13 mouse cellular contexts compared by ENCODE assay signal in genomic region chr3:100482324-100482911, GRCm38 (mm10). TPM values are rescaled to one million over a fixed set of nuclear protein-coding genes. Genes with fewer than 3 reads are reported as not detected.
DNase-seq lines count a peak whose midpoint lies in the region; ATAC-seq and TF ChIP-seq lines count a peak whose summit lies in the region.
"Had no signal": no experiment of that assay in that cellular context is flagged by ENCODE, and none has a peak within 500 bp of the region (broad histone marks: within the 10 kb centered on the region; RNA-seq: fewer than 3 reads in every experiment).

No protein-coding gene starts in this region.

- H3K36me3 ChIP-seq in lung, embryonic 15.5 days, result no peaks in the 10 kb centered on the region
- peaks cover 18% of the 10 kb centered on the region for H3K36me3 ChIP-seq in liver, embryonic 14.5 days (replicated peaks; ENCODE audit: control insufficient read depth, insufficient read depth, low read depth)
- H3K36me3 ChIP-seq: heart, embryonic 15.5 days had no signal

- no peak overlapping the region for H3K4me3 ChIP-seq in lung, embryonic 15.5 days
- peak overlapping the region; percentile 53 to 95 for H3K4me3 ChIP-seq in liver, embryonic 14.5 days (ENCODE audit: insufficient read depth in 1 of 2, low read depth in 2 of 2, low read length in 2 of 2)
- H3K4me3 ChIP-seq: forebrain, embryonic 13.5 days; heart, embryonic 15.5 days; myocyte had no signal

- no peak overlapping the region for H3K27ac ChIP-seq in lung, embryonic 15.5 days
- H3K27ac ChIP-seq in liver, embryonic 14.5 days, result peak overlapping the region; percentile 95
- H3K27ac ChIP-seq: forebrain, embryonic 13.5 days; heart, embryonic 15.5 days had no signal

- DNase-seq in lung, postnatal 25 days (ENCODE audit: low spot score), result no peak
- DNase-seq in c-Kit-negative CD71-positive TER-119-positive erythroid progenitor cells, embryonic 14.5 days (ENCODE audit: low read depth, low spot score), result peak; percentile 84
- peak; percentile 86 to 91 (median 89) for DNase-seq in liver, embryonic 14.5 days (ENCODE audit: low read depth in 3 of 3, low spot score in 3 of 3)
- DNase-seq in spleen, postnatal 36 days (ENCODE audit: low spot score in 2 of 2), result peak; percentile 54 to 76
- DNase-seq in frontal cortex, postnatal 36 days (ENCODE audit: low spot score in 2 of 2), result no peak
- no peak for DNase-seq in B cell, adult 2 months
- DNase-seq in right cerebral cortex, postnatal 14 days, result no peak
- DNase-seq: kidney, adult 8-10 months; thymus, postnatal 25 days had no signal

- H3K9me3 ChIP-seq in lung, embryonic 15.5 days, result no peaks in the 10 kb centered on the region
- H3K9me3 ChIP-seq in liver, embryonic 14.5 days (ENCODE audit: control insufficient read depth, low read length), result no peaks in the 10 kb centered on the region
- H3K9me3 ChIP-seq: forebrain, embryonic 13.5 days; heart, embryonic 15.5 days had no signal

- 43% methylated on average over 7 of the region's 7 CpGs for WGBS in lung, embryonic 15.5 days
- WGBS in liver, embryonic 14.5 days (ENCODE audit: insufficient replicate concordance), result 11% methylated on average over 7 of the region's 7 CpGs

- H3K4me2 ChIP-seq in lung, embryonic 15.5 days, result no peak overlapping the region
- peak overlapping the region; percentile 72 for H3K4me2 ChIP-seq in liver, embryonic 14.5 days (ENCODE audit: low read depth)
- H3K4me2 ChIP-seq: forebrain, embryonic 13.5 days; heart, embryonic 15.5 days had no signal

- TF ChIP-seq EP300 in liver, embryonic 14.5 days (IDR thresholded peaks at IDR 0.05; ENCODE audit: low read depth), result peak; percentile 93

- H3K9ac ChIP-seq in lung, embryonic 15.5 days, result no peak overlapping the region
- H3K9ac ChIP-seq in liver, embryonic 14.5 days (replicated peaks), result peak overlapping the region; percentile 98
- H3K9ac ChIP-seq: forebrain, embryonic 13.5 days; heart, embryonic 15.5 days had no signal

- peaks cover 5% of the 10 kb centered on the region; the same call in 1 of the 2 replicates for H3K4me1 ChIP-seq in lung, embryonic 15.5 days
- H3K4me1 ChIP-seq in liver, embryonic 14.5 days (replicated peaks; ENCODE audit: control insufficient read depth in 2 of 2, insufficient read depth in 2 of 2, low read length in 1 of 2), result peaks cover 60 to 74% of the 10 kb centered on the region in 2 experiments
- H3K4me1 ChIP-seq: forebrain, embryonic 13.5 days; heart, embryonic 15.5 days had no signal

- TF ChIP-seq CTCF in liver, embryonic 14.5 days (IDR thresholded peaks at IDR 0.05; ENCODE audit: low read depth), result no peak

- peaks cover 14% of the 10 kb centered on the region for H3K27me3 ChIP-seq in lung, embryonic 15.5 days
- no peaks in the 10 kb centered on the region for H3K27me3 ChIP-seq in liver, embryonic 14.5 days (ENCODE audit: control insufficient read depth, insufficient read depth, low read length)

- peak; percentile 24; the same call in 1 of the 2 replicates for ATAC-seq in lung, embryonic 15.5 days (ENCODE audit: borderline replicate concordance, extremely low read depth, low FRiP score, low TSS enrichment)
- ATAC-seq in liver, embryonic 14.5 days (ENCODE audit: insufficient read depth), result peak; percentile 87
- ATAC-seq: forebrain, embryonic 13.5 days had no signal

RNA-seq across cellular contexts. Expression of gene Tent5c, which starts 6.7 kb away (rescaled TPM):
- polyA plus RNA-seq in lung, embryonic 15.5 days (2015; fragmentation: Nextera tagmentation; extraction: Ambion mirVana), result 12.4 and 12.8 TPM in 2 replicates
- 43.2 and 44.1 TPM in 2 replicates for polyA plus RNA-seq in liver, embryonic 14.5 days (2012; rRNA removed)
- 73.8 and 75.0 TPM in 2 replicates for polyA plus RNA-seq in liver, embryonic 14.5 days (2014; fragmentation: Nextera tagmentation; extraction: Ambion mirVana)

Comparison
In these comparisons a context has a peak if more than half of its experiments do, and no peak if none do; other contexts are left out.
1. DNase-seq: peak in c-Kit-negative CD71-positive TER-119-positive erythroid progenitor cells, embryonic 14.5 days (single experiment), liver, embryonic 14.5 days (3 of 3) and spleen, postnatal 36 days (2 of 2); none in lung, postnatal 25 days (single experiment), frontal cortex, postnatal 36 days (0 of 2), B cell, adult 2 months (0 of 2) and right cerebral cortex, postnatal 14 days (single experiment).